Mouse (Mus musculus) urinary bladder, postnatal 14 days (tissue): ENCODE measurements around the gene Lrfn4.
"Not testable (repeated sequence)": the region's sequence is repeated elsewhere in the genome, so short reads cannot be mapped to it uniquely, and the experiment has no call there.

Source experiments
- DNase-seq: peaks from one replicate; pipeline ENCODE4 v3.0.0; 2021; ENCODE audit warnings: low spot score

Lrfn4 gene

DNA sequence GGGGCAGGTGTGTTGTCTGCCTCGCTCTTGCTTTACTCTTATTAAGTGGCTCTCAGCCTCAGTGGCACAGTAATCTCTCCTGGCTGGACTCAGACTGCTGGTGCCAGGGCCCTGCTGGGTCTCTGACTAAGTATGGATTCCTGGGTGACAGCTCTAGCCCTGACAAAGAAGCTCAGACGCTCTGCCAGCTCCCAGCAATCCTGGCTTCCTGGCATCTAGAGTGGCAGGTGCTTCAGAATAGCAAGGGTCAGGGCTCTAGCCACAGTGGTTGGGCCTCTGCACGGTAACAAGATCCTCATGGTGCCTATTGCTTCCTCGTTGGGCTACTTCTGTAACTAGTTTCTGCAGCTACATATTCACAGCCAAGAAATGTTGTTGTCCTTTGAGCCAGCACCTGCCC is 5.4 kb downstream of the Lrfn4 start:
- DNase-seq: no peak

DNA sequence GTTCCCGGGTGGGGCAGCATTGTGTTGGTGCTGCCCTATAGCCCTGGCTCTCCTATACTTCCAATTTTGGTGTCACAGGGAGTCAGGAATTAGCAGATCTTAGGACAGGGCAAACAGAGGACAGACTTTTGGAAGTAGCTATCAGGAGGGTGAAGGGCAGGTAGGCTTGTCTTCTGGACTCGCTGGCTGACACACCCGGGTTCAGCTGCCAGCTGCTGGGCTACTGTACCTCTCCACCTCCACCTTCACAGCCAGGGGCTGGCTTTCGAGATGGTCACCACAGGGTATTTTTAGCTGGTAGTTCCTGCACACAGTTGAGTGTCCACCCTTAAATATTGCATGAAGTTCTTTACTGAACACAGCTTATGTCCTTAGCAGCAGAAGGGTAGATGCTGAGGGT is 7.0 kb downstream of the Lrfn4 start:
- no peak for DNase-seq

DNA sequence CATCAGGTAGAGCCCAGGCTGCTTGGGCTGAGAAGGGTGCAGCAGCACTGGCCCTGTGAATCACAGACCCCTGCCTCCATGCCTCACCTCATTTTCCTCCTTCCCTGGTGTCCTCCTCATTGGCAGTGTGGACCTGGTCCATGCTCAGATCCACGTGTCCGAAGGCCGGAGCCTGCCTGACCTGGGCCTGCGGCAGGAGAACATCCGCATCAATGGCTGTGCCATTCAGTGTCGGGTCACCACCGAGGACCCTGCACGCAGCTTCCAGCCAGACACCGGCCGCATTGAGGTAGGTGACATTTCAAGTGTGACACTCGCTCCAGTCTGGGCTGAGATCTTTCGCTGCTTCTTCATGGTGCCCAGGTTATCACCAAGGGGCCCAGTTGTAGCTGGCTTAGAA is 8.1 kb downstream of the Lrfn4 start:
- no peak for DNase-seq

DNA sequence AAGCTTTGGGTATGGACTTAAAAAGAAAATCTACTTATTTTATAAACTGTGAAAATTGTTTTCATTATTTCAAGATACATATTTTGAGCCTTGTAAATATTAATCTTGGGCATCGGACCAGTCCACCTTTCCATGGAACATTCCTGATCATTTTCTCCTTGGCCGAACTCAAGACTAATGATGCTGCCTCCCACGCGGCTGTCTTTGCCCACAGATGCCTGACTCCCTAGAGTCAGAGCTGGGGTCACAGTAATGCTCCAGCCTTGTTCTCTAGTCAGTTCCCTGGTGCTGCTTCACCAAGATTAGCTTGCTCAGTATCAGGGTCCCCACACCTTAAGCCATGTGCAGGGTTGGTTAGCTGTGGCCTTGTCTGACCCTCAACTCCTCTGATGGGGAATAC is 9.8 kb downstream of the Lrfn4 start:
- DNase-seq: no peak

DNA sequence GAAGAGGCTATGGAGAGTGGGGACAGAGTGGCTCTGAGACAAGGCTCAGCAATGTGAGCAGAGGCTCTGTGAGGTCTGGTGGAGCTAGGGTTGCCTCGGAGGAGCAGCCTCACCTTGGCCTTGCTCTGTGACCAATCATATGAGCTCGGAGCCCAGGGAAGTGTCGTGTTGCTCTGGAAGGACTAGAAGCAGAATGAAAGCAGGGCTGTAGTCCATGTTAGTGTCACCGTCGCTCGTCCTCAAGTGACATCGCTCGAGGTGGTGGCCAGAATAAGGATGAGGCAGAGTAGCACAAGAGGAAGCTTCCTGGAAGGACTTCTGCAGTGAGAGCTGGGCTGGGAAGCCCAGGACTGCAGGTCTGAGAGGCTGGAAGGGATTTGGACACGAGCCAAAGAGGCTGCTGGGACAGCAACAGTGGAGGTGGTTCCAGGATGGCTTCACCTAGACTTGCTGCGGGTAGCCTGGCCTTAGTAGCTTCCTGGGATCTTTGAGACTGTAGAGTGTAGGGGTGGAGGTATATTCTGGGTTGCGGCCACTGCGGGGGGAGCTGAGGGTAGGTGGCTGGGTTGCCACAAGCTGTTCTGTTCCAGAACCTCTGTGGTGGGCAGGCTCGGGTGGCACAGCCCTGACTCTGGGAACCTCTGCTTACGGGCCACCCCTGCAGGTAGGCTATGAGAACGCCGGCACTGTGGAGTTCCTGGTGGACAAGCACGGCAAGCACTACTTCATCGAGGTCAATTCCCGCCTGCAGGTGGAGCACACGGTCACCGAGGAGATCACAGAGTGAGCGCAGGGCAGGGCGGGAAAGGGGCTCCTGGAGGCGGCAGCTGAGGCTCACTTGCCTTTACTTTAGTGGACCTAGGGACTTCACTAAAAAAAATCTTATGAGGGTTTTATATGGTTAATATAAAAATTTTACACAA is 11.4 kb downstream of the Lrfn4 start:
- peak; percentile 73 for DNase-seq

DNA sequence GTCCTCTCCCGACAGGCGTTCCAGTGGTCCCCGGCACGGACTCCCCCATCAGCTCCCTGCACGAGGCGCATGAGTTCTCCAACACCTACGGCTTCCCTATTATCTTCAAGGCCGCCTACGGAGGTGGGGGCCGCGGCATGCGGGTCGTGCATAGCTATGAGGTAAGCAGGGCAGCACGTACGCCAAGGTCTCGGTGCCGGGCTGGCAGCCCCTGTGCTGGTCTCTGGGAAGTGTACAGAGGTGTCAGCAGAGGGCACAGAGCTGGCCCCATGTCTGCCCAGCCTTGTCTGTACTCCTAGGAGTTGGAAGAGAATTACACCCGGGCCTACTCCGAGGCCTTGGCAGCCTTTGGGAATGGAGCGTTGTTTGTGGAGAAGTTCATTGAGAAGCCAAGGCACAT is 13.0 kb downstream of the Lrfn4 start:
- DNase-seq: no peak

DNA sequence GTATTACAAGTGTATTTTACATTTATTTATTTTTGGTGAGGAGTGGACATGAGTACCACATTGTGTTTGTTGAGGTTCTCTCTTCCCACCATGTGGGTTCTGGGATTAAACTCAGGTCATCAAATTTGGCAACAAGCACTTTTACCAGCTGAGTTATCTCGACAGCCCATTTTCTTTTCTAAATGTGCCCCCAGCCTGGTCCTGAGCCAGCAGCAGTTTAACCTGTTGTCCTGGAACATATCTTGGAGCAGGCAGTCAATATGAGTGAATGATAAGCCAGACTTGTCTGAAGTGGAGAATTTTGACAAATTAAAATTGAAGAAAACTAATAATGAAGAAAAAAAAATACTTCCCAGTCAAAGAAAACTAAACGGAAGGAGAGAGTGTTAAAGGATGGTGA is 19.4 kb downstream of the Lrfn4 start:
- DNase-seq: no peak

DNA sequence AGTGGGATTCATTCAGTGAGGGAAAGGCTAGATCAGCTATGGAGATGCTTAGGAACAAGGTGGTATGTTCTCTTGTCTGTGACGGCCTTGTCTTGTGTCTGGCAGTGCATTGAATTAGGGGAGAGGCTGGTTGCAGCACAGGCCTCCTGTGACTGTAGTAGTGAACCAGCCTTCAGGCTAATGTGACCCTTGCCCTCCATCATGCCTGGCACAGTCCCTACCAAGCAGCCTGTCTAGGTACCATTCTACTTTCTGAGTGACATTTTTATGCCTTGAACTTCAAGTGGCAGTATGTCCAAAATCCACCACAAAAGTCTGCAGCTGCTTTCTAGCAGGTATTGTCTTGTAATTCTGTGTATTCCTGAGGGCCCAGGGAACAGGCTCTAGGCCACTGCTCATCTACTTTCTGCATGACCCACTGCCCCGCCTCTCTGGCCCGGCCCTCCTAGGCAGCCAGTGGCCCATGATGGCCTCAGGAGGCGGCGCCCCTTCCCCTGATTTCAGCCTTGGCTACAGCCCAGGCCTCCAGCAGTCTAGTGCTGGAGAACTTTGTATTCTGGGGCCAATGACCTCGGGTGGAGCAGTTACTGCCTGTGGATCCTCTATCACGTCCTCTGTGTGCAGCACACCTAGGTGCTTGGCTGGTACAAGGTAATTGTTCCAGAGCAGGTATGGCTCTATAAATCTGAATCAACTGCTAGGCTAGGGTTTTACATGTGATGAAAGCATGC is 21.5 kb downstream of the Lrfn4 start:
- DNase-seq: no peak

DNA sequence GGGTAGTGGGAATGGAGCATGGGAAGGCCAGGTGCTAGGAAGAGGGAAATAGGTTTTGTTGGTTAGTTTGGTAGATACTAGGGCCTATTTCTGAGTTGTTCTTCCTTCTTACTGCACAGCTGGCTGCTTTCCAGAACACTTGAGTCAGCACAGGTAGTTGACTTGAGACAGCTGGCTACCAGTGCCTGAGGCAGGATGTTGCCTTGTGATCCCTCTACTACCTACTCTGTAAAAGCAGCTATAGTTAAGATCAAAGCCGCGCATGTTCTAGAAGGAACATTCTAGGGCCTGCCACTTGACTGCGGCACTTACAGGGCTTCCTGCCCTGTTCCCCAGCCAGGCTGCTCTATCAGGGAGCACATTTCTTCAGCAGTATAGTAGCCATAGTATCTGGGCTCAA is 25.4 kb downstream of the Lrfn4 start:
- DNase-seq: peak; percentile 15

DNA sequence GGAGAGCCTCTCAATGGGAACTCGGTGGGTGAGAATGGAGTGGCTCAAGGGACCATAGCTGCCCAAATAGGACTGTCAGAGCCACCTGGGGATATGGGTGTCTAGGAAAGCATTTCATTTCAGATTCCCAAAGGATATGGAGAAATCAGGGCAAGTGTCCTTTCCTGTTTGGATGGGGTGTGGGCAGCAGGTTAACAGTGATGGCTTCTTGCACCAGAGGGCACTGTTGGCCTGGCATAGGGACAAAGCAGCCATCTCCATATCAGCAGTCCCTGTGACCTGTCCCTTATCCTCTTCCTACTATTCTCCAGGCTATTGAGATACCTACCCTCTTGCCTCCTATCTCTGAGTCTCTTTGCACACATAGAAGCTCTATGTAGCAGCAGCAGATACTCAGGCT is 26.4 kb downstream of the Lrfn4 start:
- DNase-seq: no peak

DNA sequence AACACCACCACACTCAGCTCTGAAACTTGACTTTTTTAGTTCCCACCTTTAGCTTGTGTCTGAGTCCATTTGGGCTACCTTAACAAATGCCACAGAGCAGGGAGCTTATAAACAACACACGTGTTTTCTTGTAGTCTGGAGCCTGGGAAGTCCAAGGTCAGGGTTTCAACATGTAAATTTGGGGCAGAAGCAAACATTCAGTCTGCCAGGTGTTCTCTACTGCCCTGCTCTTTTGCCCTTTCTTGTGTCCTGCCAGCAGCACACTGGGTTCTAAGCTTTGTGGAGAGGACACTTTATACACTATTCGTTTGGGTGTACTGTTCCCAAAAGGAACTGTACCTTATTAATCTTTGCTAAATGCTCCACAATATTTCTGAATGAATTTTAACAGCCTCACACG is 27.0 kb downstream of the Lrfn4 start:
- no peak for DNase-seq

DNA sequence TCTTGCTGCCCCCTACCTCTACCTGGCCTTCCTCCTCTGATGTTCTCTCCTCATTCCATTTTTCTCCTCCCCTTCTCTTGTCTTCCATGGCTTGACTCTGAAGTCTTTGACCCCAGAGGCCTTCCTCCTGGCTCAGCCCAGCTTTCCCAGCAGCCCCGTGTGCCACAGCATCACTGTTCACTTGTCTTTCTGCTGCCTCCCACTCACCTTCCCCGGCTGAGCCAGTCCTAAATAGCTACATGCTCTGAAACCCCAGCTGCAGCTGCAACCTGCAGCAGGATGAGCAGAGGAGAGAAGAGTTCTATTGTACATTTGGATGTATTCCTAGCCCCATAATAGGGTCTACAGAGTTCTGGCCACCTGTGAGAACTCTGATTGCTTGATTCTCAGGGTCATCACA is 28.0 kb downstream of the Lrfn4 start:
- no peak for DNase-seq

DNA sequence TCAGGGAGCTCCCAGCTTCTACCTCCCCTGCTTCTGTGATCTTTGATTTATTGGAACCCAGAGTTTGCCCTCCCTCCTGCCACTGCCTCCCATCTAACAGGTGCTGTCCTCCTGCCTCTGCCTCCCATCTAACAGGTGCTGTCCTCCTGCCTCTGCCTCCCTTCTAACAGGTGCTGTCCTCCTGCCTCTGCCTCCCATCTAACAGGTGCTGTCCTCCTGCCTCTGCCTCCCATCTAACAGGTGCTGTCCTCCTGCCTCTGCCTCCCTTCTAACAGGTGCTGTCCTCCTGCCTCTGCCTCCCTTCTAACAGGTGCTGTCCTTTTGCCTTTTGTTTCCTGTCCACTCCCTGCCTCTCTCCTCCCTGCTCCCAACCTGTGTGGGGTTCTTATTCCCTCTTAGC is 28.7 kb downstream of the Lrfn4 start:
- DNase-seq: not testable (repeated sequence)

DNA sequence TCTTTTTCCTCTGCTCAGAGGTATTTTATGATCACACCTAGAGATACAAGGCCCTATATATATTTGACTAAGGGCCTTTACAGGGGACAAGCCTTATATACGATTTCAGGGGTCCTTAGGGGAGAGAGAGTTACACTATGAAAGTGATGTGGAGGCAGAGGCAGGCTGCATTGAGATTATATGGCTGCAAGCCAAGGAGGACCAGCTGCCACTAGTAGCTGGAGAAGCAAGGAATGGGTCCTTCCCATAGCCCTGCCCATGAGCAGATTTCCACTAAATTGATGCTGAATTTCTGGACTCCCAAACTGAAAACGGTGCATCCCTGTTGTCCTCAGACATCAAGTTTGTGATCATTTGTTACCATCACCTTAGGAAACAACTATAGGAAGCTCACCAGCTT is 31.6 kb downstream of the Lrfn4 start:
- DNase-seq: no peak

DNA sequence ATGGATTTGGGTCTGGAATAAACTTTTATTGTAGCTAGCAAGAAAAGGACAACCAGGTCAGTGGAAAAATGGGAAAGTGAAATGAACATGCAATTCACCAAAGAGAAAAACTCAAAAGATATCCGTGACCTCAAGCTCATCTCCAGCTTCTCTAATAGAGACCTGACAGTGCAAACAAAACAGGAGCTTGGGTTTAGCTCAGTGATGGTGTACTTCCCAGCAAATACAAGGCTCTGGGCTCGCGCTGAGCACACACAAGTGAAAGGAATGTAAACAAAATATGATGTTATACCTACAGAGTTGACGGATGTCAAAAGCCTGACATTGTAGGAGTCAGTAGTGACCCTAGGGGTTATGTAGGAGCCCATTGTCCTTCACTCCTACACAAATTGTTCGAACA is 36.2 kb downstream of the Lrfn4 start:
- DNase-seq: no peak

DNA sequence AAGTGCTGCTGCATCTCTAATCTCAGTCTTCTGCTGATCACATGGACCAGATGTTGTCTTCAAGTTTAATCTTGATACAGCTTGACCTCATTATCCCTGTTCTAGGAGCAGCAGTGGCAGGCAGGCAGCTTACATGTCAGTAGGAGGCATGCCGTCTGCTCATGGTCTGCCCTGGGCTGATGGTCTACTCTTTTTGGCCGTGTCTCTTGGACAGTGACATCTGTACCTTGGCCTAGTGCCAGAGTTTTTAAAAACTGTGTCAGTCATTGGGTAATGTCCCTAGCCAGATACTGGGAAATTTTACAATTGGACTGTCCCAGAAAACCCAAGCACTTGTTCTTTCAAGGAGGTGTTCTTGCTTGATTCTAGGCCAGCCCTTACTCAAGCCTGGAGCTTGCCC is 36.7 kb downstream of the Lrfn4 start:
- DNase-seq: no peak

DNA sequence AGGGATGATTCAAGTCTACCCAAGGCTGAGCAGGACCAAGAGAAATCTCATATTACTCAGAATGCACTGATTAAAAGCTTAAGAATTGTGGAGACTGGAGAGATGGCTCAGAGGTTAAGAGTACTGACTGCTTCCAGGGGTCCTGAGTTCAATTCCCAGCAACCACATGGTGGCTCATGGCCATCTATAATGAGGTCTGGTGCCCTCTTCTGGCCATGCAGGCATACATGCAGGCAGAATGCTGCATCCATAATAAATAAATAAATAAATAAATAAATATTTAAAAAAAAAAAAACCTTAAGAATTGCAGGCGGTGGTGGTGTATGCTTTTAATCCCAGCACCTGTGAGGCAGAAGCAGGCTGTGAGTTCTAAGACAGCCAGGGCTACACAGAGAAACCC is 42.2 kb downstream of the Lrfn4 start:
- DNase-seq: no peak

DNA sequence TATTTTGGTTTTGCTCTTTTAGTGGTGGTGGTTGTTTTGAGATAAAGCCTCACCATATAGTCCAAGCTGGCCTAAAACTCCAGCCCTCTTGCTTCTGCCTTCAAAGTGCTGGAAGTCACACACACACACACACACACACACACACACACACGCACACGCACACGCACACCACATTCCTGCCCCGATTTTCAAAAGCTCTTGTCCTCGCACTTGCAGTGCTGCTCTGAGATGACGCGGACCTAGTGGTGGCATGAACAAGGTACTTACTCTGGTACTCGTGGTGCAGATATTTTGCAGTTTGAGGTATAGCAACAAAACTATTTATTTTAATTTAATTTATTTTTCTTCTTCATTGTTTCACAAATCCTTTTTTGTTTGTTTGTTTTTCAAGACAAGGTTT is 43.0 kb downstream of the Lrfn4 start:
- DNase-seq: no peak

DNA sequence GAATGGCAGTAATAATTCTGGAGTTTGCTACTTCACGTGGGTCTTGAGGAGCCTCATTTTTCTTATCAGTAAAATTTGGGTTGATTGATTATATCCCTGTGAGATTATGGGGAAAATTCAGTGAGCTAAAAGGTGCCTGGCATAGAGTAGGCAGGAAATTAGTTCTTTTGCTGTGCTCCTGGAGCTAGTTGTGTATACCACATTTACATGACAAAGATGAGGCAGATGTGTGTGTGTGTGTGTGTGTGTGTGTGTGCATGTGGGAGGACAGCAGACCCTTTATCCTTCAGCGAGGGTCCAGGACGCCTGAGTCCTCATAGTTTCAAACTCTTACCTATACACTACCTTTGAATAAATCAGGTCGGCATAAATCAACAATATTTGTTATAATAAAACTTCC is 43.4 kb downstream of the Lrfn4 start:
- DNase-seq: no peak

DNA sequence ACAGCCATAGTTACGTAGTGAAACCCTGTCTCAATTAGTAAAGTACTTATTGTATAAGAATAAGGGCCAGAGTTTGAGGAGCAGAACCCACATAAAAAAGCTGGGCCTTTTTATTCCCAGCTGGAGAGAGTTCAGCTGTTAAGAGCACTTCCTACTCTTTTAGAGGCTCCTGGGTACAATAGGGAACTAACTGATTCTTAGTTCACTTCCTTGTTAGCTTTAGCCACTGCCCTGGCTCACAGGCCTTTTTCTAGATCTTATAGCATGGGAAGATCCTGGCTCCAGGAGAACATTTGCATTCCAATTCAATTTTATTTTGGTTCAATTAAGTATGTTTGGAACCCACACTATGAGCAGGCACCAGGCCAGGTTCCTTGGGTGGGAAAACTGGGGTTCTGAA is 43.8 kb downstream of the Lrfn4 start:
- DNase-seq: no peak

DNA sequence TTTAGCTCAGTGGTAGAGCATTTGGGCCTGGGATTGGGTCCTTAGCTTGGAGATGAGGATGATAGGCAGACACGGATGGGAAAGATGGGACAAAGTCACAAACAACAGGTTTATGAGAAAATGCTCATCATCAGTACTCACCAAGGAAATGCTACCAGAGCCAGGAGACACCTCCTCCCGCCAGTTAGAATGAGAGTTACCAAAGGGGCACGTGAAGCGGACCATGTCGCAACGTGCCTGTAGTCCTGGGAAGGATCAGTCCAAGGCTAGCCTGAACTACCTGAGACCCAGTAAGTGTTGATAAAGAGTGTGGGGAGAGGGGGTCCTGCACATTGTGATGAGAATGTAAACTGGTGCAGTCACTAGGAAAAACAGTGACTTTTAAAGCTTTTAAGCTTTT is 44.7 kb downstream of the Lrfn4 start:
- DNase-seq: no peak

DNA sequence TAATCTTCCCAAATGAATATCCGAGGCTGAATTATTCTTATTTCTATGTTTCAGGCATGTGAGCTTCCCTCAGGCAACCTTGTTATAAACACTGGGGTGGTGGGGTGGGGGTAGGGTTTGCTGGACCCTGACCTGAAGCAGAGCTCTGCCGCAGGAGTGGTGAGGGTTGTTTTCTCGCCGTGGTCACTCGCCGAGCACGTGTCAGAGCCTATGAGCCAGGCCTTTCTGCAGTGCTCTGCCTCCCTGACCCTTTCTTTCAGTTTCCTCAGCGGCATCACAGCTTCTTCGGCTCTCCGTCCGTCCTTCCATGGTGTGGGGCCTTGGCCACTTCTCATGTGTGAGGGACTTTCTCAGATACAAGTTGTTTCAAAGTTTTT is 45.2 kb downstream of the Lrfn4 start:
- no peak for DNase-seq

DNA sequence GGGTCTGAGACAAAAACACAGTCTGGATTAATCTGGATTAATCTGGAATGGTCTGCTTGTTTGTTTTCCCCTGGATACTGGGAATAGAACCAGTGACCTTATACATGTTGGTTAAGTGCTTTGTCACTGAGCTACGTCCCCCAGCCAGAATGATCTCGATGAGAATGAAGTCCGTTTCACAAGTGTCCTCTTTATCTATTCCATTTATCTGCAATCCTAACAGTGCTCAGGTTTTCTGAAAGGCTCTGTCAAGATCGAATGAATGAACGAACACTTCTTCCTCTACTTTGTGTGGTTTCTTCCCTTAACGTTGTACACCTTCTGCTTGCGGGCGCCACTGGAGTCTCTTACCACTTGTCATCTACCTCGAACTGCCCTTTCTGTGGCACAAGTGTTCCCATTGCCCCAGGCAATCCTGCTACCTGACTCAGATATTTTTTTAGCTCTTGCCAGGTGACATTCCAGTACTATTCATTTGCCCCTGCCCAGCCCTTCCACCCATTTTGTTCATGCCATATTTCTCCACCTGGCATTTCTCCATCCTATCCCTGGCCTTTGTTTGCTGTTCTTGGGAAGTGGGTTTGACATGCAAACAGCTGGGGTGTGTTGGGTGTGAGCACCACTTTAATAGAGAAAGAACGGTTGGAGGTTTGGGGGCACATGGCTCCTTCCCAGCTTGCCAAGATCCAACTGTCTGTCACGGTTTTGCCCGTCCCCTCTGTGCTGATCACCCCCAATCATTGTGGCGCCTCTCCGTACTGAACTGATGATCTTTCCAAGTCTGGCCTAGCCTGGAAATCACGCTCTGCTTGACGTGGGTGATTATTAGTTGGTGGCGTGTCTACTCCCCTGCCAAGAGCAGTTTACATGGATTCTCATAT is 45.9 kb downstream of the Lrfn4 start:
- DNase-seq: no peak
